Mouse (Mus musculus) c-Kit-positive CD71-positive TER-119-positive erythroid progenitor cells, embryonic 14.5 days (primary cell): ENCODE results near the gene Frmpd4.

Source experiments
- DNase-seq: peaks from one replicate; pipeline ENCODE4 v3.0.0-alpha.2; 2013; ENCODE audit warnings: low spot score

The Frmpd4 gene

DNA sequence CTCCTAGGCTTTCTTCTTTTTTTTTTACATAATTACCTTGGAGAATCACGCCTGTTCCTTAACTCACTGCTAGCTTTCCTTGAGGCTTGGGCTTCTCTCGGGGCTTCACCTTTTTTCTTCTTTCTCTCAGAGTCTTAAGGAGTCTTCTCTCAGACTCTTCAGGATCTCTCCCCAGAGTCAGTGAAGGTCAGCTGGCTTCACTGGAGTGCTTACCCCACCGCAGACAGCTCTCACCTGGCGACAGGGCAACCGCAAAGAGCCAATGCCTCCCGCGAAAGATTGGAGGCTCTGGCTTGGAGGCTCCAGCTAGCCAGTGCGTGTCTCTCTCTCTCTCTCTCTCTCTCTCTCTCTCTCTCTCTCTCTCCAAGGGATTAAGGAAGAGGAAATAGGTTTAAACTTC lies 453.0 kb downstream of the Frmpd4 start:
- DNase-seq = no peak

DNA sequence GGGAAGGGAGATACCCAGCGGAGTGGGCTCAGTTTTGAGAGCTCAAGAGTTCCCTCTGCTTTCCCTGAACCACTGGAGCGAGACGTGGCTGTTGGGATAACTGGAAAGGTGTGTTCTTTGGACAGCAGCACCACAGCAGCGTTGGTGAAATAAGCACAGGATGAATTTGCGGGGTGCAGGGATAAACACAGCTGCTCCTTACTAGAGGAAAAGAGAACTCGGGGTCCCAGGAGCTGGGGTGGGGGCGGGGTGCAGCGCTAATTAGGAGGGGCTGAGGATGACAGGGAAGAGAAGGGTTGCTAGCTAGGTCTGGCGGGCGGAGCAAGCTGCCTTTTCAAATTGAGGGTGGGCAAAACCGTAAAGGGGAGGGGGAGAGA lies 453.5 kb downstream of the Frmpd4 start:
- DNase-seq = no peak

DNA sequence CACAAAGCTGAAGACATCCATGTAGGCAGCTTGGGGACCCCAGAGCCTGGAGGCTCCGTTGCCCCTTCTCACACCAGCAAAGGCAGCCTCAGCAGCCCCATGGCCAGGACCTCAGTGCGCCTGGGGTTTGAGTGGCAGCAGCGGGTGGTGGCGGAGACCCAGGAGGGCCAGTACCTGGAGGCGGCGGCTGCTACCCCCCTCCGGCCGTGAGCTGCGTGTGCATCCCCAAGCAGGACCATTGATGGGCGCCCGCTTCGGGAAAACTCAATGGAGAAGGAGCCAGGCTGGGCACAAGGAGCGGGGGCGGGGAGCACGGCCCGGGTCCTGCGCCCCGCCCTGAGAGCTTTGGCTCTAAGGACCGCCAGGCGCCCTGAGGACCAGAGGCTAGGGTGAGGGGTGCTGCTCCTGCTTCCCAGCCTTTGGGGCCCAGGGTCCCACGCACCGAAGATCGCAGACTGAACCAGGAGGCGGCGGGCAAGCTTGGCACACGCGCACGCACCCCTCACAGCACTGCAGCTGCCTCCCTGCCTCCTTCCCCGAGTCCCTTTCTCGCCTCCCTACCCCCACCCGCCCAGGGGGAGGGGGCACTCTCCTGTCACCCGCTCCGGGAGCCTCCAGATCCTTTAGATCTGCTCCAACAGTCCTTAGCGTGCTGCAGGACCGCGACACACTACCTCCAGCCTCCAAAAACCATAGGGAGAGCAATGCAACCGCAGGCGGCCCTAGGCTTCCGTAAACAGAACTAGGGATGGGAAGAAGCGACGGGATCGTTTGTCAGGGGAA lies 454.0 kb downstream of the Frmpd4 start:
- no peak for DNase-seq

DNA sequence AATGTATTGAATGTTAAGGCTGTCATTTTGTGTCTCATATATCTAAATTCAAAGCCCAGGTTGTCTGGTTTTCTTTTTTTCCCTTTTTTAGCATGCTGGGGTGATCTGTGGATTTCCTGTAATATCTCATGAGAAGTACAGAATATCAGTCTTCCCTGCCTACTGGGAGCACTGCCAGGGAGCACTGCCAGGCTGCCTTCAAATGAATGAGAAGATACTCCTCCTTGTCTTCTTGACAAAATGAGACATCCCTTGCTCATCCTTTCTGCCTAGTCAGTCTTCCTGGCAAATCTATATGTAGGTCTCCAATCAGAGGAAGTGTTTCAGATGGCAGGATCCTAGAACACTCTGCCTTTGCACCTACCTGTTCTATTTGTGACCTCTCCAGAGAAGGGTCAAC lies 535.4 kb downstream of the Frmpd4 start:
- DNase-seq = no peak

DNA sequence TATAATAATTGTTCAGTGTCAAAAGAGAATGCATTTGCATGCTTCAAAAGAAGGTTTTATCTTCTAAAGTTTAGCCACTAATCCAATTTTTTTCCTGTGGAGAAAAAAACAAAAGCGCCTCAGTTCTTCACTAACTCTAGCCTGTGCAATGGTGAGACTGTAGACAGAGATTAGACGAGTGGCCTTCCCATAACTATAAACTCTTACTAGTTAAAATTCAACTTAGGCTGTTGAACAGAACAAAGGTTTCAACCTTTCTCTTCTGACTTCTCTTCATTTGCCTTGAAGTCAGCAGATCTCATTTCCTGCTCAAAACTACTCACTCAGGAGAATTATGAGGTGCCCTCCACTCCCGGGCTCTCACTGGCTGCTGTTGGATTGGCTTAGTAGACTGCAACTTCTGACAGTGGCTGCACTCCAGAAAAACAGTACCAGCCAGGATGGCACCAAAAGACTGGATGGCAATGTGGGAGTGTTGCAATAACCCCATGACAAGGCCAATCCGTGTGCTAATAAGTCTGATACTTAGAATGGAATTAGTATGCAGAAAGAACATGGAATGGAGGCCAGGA lies 556.4 kb downstream of the Frmpd4 start:
- no peak for DNase-seq

DNA sequence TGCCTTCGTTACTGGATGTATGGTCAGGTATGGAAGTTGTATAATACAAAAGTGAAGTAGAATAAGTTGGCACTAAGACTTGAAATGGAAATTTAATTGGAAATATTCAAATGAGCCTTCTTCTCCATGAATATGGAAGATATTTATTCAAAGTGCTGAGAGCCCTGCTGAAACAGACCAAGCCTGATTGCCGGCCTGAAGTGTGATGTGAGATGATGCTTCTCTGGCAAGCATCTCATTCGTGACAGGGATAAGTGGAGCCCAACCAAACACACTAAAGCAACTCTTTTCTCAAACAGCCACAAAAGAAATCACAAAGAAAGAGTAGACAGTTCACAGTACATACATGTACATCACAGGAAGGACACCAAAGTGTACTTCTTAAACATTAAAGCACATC lies 559.2 kb downstream of the Frmpd4 start:
- DNase-seq = no peak

DNA sequence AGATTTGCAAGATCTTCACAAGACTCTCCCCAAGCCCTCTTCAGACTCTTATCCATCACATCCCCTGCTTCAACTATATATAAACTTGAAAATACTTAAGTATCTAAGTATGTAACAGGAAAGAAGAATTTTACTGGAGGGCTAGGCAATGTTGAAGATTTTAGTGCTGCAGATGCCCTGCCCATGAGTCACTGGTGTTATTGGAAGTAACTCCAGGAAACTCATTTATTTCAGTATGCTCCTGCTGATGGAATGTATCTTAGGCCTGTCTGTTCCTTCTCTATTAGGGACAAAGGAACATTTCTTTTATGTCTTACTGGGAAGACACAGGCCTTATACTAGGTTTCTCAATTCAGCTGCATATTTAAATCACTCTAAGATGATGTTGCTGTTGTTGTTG lies 592.2 kb downstream of the Frmpd4 start:
- DNase-seq = no peak

DNA sequence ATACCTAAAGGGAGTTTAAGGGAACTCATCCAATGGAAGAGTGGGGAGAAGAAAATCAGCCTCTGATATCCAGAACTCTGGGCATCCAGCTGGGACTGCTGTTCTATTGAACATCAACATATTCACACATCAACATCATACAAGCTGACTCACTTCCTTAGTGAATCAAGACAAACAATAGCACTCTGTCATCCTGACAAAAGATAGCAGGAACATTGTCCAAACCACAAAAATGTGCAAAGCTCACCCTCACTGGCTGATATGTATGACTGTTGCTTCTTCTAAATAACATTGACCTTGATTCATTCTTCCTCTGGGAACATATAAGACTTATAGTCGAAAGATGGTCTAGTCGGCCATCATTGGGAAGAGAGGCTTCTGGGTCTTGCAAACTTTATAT lies 625.8 kb downstream of the Frmpd4 start:
- no peak for DNase-seq

DNA sequence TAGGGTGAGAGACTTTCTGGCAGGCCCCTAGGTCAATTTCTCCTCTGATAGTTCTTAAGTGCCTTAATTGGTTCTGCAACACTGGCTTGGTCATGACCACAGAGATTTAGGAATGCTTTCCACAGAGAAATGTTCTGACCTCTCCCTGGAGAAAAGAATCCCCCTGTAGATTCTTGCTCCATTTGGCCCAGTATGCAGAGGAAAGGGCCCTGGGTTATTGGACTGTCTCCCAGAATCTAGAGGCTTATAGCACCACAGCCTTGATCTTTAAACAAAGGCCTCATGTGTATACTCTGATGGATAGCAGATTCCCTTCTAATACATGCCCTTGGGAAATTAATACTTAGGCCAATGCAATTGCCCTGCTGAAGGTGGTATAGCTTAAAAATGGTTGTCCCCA lies 667.5 kb downstream of the Frmpd4 start:
- DNase-seq = no peak

DNA sequence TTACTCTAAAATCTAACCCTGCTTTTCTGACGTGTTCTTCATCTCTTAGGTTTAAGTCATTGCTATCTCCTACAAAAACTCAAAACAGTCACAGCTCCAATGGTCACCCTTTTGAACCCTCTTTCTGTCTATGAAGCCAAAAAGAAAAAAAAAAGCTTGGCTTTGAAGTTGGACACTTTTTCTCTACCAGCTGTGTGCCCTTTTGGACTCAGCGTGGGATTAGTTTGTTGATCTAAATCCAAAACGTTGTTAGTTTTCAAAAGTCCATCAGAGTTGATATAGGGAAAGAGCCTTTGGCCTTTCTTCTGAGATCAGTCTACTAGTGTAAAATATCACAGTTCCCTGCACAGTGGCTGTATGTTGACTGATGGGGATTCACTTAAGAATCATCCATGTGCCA lies 676.0 kb downstream of the Frmpd4 start:
- DNase-seq = no peak

DNA sequence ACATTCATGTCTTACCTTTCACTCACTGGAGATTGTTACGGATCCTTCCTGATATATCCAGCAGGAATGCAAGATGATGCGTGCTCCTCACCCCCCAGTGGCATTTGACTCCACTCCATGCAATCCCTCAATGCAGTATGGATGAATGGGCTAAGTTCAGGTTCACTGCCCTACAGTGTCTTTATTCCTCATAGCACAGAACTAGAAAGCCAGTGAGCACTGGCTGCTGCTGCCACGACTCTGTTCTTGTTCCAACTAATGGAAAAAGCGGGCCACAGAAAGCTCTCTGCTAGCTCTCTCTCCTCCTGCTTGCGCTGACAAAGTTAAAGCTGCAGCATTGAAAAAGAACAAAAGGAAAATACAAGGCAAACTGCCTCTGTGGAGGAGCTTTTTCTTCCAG lies 722.2 kb downstream of the Frmpd4 start:
- no peak for DNase-seq

DNA sequence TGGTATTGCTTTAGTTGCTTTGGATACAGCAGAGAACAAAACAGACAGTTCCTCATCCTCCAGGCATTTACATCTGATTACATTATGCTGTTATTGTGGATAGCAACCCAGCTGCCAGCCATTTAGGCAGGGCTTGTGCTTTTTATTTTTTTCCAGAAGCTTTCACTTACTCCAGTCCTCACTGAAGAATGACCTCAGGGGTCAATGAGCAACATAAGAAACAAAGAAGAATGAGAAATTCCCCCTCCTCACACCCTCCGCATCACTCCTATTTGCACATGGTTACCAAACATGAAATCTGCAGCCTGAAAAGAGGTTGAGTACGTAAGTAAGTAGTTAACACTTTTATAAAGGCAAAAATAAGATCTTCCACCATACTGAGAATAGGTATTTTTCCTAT lies 744.5 kb downstream of the Frmpd4 start:
- DNase-seq = no peak

DNA sequence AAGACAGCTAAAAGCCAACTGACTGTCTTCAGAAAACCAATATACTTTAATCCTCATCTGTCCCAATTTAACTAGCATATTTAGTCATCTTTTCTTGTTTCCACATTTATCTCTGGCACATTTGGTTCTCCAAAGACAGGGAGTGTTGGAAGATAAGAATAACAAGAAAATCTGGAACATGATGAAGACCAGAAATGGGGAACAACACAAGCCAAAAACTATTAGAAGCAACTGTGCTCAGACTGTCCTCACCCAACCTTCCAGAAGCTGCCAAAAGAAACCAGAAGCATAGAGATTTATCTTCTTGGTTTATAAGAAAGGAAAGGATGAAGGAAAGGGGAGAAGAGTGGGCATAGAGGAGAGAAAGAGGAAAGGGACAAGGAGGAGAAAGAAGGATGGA lies 748.6 kb downstream of the Frmpd4 start:
- no peak for DNase-seq

DNA sequence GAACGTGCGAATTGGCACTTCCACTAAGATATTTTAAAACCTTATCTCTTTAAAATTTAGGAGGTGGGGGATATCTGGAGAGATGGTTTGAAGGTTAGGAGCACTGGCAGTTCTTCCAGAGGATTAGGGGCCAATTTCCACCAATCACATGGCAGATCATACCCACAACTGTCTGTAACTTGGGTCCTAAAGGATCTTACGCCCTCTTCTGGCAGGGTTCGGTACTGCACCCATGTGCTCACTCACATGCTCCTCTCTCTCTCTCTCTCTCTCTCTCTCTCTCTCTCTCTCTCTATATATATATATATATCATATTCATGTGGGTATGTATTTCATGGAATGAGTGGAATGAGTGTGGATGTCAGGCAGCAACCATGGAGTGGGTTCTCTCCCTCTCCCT lies 759.7 kb downstream of the Frmpd4 start:
- peak; percentile 20 for DNase-seq

DNA sequence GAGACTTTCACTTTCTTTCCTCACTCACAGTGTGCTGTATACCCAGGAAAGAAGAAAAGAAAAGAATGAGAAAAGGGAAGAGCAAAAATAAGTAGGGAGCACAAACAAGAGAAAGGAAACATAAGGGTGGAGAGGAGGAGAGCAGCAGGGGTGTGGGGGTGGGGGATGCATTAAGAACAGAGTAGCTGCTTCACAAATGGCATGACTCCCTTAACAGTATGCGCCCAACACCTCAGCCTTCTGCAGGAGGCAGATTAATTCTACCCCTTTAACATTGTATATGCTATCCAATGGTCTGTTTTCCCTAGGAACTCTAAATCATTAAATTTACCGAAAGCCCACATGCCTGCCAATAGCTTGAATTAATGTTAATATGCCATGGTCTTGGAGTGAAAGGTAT lies 766.9 kb downstream of the Frmpd4 start:
- no peak for DNase-seq

DNA sequence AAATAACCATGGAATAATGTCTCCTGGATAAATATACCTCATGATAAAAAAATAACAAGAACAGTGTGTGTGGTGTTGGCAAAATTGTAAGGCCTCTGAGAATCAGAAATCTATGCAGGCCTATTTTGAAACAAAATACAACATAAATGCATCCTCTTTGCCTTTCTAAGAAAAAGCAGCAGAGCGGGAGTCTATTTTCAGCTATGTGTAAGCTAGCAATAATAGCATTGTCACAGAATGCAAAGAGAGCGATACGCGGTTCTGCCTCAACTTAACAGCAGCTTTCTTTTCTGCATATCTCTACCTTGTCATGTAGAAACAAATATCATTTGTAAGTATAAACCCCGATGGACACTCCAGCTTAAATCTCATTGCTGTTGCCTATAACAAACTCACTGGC lies 768.5 kb downstream of the Frmpd4 start:
- DNase-seq = no peak

DNA sequence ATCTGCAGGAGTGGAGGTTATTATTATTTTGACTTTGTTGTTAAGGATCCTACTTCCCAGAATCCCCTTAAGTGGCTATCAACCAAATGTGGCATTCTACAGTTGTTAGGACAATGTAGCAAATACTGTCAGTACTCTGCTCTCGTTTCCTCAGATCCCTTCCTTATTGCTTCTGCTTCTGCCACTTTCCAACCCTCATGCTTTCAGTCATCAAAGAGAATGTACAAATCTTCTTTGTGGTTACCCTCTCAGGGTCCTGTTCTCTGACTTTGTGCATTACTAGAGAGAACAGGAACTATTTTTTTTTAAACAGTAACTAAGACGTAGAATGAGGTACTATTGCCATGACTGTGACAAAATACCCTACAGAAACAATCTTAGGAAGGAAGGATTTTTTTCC lies 788.3 kb downstream of the Frmpd4 start:
- DNase-seq = no peak

DNA sequence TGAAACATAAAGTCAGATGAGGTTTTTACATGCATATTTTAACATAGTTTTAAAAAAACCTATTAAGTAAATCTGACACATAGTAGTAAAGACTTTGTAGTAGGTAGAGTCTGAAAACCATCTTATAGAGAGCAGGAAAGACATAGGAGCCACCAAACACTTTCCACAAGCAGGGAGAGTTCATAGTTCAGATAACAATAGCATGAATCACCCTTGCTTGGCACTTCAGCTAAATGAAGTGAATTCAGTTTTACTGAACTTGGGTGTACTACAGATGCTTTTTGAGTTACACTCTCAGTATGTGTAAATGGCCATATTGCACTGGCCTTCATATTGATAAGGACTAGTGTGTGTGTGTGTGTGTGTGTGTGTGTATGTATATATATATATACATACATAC lies 793.5 kb downstream of the Frmpd4 start:
- DNase-seq = no peak

DNA sequence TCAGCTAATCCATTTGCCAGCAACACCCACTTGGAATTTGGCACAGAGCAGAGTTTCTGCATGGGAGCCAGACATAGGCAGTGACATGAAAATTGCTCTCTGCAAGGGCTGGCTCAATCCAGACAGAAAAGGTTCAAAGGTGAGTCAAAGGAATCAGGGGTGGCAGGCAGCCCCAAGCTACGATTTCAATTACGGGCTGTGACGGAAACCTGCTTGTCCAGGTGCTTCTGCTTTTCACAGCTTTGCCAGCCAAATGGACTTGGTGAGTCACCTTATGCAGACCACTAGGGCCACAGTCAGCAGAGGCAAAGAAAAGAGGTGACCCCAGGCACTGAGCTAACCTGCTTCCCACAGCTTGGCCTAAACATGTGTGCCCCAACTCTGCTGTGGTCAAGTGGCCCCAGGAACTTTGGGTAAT lies 857.5 kb downstream of the Frmpd4 start:
- no peak for DNase-seq

DNA sequence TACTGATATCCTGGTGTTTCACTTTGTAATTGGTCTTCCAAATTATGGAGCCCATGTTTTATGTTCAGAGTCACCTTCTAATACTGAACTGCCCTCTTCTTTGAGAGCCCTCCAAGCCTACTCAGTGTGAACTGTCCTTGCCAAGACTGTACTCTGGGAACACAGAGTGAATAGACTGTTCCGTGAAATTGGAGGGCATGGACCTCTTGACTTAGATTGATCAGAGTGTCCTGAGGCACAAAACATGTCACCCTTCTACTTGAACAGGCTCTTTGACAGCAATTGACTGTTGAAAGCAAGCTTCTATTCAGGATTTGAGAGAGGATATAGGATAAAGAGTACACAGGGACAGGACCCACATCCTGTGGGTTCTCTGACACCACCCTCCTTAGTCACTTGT lies 857.9 kb downstream of the Frmpd4 start:
- no peak for DNase-seq

DNA sequence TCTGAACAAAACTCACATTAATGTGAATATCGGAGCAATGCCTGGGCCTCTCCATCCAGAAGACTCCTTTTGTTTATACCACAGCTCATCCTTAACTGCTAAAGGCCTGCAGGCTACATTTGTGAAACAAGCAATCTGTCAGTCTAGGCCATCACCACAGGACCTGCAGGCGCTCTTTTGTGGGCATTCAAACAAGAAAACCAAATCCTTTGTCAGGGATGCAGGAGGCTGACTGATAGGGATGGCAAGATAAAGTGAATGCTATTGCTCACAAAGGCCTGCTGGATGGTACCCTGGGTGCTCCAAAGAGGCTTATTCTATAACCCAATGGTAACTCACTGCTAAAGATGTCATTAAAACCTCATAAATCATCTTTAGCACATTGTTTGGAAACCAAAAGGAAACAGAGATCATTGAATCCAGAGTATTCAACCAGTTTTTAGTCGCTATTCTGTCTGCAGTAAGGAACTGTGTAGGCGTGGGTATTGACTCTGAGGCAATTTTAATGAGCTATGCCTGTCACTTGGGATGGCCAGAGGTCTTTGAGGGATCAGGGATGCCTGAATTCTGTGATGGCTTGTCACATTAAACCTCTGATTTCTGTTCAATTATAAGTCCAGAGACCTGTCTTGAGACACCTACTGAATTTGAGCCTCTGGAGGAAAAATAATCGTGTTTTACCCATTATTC lies 922.1 kb downstream of the Frmpd4 start:
- no peak for DNase-seq

DNA sequence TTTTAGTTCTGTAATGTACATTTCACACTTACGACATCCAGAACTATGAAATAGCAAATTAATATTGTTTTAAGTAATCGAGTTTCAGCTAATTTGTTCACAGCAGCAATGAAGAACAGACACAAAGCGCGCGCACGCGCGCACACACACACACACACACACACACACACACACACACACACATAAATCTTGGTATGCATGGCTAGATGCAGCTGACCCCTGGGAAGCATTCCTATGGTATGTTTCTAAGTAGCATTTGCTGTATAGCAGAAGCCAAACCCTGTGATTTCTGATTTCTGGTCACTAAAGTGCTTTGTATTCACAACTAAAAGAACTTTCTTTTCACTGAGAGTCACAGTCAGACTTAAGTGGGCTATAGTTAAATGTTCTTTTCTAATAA lies 922.8 kb downstream of the Frmpd4 start:
- DNase-seq = no peak

DNA sequence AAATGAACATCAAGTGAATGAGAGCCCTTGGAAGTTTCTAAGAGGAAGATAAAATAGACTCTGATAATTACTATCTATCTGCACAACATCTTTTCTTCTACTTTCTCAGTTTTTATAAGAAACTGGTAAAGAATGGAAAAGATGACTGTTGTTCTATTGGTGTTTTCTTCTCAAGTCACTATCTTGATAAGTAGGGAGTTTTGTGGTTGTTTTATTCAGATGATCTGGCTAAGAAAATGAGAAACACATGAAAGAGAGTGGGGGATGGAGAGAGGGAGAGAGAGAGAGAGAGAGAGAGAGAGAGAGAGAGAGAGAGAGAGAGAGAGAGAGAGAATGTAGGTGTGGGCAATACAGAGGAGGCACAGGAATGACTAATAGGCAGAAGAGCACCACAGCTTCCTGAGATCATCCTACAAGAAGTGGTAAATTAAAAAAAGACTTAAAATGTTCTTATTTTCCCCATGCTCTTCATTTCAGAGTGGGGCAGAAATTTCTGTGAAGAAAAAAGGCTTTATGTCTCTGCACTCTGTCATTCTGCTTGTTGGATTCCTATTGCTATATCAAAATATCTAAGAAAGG lies 979.3 kb downstream of the Frmpd4 start:
- DNase-seq = no peak
